Comparison of ENCODE assay signal across 30 mouse cellular contexts in genomic region chr11:23168546-23169218, GRCm38 (mm10).
DNase-seq lines count a peak whose midpoint lies in the region; ATAC-seq and TF ChIP-seq lines count a peak whose summit lies in the region.
"Had no signal": no experiment of that assay in that cellular context is flagged by ENCODE, and none has a peak within 500 bp of the region (broad histone marks: within the 10 kb centered on the region; RNA-seq: fewer than 3 reads in every experiment).

No protein-coding gene starts in this region.

- no peak for TF ChIP-seq CTCF in liver, postnatal 0 days (IDR thresholded peaks at IDR 0.05; ENCODE audit: low read depth)
- no peak for TF ChIP-seq CTCF in intestine, postnatal 0 days (IDR thresholded peaks at IDR 0.05; ENCODE audit: low read depth)
- no peak for TF ChIP-seq CTCF in layer of hippocampus, adult 2 months (conservative IDR thresholded peaks at IDR 0.05)

- H3K4me1 ChIP-seq in liver, postnatal 0 days (ENCODE audit: insufficient read depth): peaks cover 11% of the 10 kb centered on the region; the same call in 1 of the 2 replicates
- peaks cover 48% of the 10 kb centered on the region for H3K4me1 ChIP-seq in liver, embryonic 15.5 days (replicated peaks)
- no peaks in the 10 kb centered on the region for H3K4me1 ChIP-seq in intestine, postnatal 0 days (replicated peaks; ENCODE audit: control insufficient read depth, insufficient read depth, low read length)
- H3K4me1 ChIP-seq: forebrain, embryonic 15.5 days; heart, embryonic 15.5 days; limb, embryonic 10.5 days; limb, embryonic 15.5 days; lung, embryonic 15.5 days had no signal

- no peak overlapping the region for H3K4me3 ChIP-seq in liver, postnatal 0 days (ENCODE audit: low read depth, low read length)
- H3K4me3 ChIP-seq in liver, embryonic 15.5 days (replicated peaks): no peak overlapping the region
- no peak overlapping the region for H3K4me3 ChIP-seq in intestine, postnatal 0 days (ENCODE audit: low read depth, low read length)
- no peak overlapping the region for H3K4me3 ChIP-seq in layer of hippocampus, adult 2 months
- H3K4me3 ChIP-seq: embryonic facial prominence, embryonic 13.5 days; forebrain, embryonic 10.5 days; forebrain, embryonic 15.5 days; heart, embryonic 15.5 days; limb, embryonic 10.5 days; limb, embryonic 15.5 days; lung, embryonic 15.5 days had no signal

- H3K4me2 ChIP-seq in liver, postnatal 0 days (ENCODE audit: low read depth, low read length): no peak overlapping the region
- peak overlapping the region; percentile 14; the same call in 1 of the 2 replicates for H3K4me2 ChIP-seq in liver, embryonic 15.5 days
- no peak overlapping the region for H3K4me2 ChIP-seq in intestine, postnatal 0 days (replicated peaks; ENCODE audit: low read depth)
- H3K4me2 ChIP-seq: embryonic facial prominence, embryonic 13.5 days; forebrain, embryonic 15.5 days; heart, embryonic 15.5 days; hindbrain, embryonic 14.5 days; limb, embryonic 15.5 days; lung, embryonic 15.5 days had no signal

- TF ChIP-seq EP300 in liver, postnatal 0 days (IDR thresholded peaks at IDR 0.05; ENCODE audit: low read depth): no peak

- no peaks in the 10 kb centered on the region for H3K9me3 ChIP-seq in liver, postnatal 0 days (ENCODE audit: low read length)
- H3K9me3 ChIP-seq in liver, embryonic 15.5 days (replicated peaks): no peaks in the 10 kb centered on the region
- H3K9me3 ChIP-seq in intestine, postnatal 0 days (ENCODE audit: control insufficient read depth): no peaks in the 10 kb centered on the region
- H3K9me3 ChIP-seq: embryonic facial prominence, embryonic 13.5 days; forebrain, embryonic 10.5 days; forebrain, embryonic 15.5 days; heart, embryonic 15.5 days; limb, embryonic 10.5 days; limb, embryonic 15.5 days; lung, embryonic 15.5 days had no signal

- H3K27me3 ChIP-seq in liver, postnatal 0 days (ENCODE audit: insufficient read depth, low read length): no peaks in the 10 kb centered on the region
- no peaks in the 10 kb centered on the region for H3K27me3 ChIP-seq in liver, embryonic 15.5 days
- H3K27me3 ChIP-seq in intestine, postnatal 0 days (replicated peaks; ENCODE audit: control insufficient read depth, insufficient read depth, low read length): no peaks in the 10 kb centered on the region
- H3K27me3 ChIP-seq: embryonic facial prominence, embryonic 13.5 days; forebrain, embryonic 15.5 days; heart, embryonic 15.5 days; limb, embryonic 15.5 days; lung, embryonic 15.5 days had no signal

- H3K27ac ChIP-seq in liver, postnatal 0 days (ENCODE audit: low read depth): no peak overlapping the region
- peak overlapping the region; percentile 54; the same call in 1 of the 2 replicates for H3K27ac ChIP-seq in liver, embryonic 15.5 days (replicated peaks)
- H3K27ac ChIP-seq in intestine, postnatal 0 days (ENCODE audit: low read depth, low read length): no peak overlapping the region
- H3K27ac ChIP-seq in layer of hippocampus, adult 2 months: no peak overlapping the region
- H3K27ac ChIP-seq: embryonic facial prominence, embryonic 13.5 days; forebrain, embryonic 10.5 days; forebrain, embryonic 15.5 days; heart, embryonic 15.5 days; hindbrain, embryonic 14.5 days; limb, embryonic 10.5 days; limb, embryonic 15.5 days; lung, embryonic 15.5 days had no signal

- 35% methylated on average over 12 of the region's 12 CpGs for WGBS in liver, postnatal 0 days (ENCODE audit: insufficient replicate concordance)
- WGBS in liver, embryonic 15.5 days (ENCODE audit: insufficient replicate concordance): 26% methylated on average over 12 of the region's 12 CpGs
- WGBS in intestine, postnatal 0 days: 87% methylated on average over 12 of the region's 12 CpGs

- no peak for ATAC-seq in liver, postnatal 0 days
- ATAC-seq in hematopoietic stem cell, adult 5-6 weeks (replicated peaks in 1 of 2; ENCODE audit: insufficient read depth in 1 of 2, low FRiP score in 2 of 2, low TSS enrichment in 1 of 2, low read depth in 1 of 2, poor library complexity in 2 of 2, severe bottlenecking in 2 of 2): peak; percentile 90 to 91
- no peak for ATAC-seq in liver, embryonic 15.5 days (ENCODE audit: insufficient read depth)
- ATAC-seq in intestine, postnatal 0 days: no peak
- no peak for ATAC-seq in activated CD4-positive, CD25-positive, alpha-beta regulatory T cell, adult 4 months
- ATAC-seq: CD4-positive, CD25-positive, alpha-beta regulatory T cell, adult 4 months; forebrain, embryonic 15.5 days had no signal

- peak; percentile 21 for DNase-seq in liver
- DNase-seq in liver, postnatal 0 days: no peak
- no peak for DNase-seq in embryo, embryonic 11 days
- DNase-seq in layer of hippocampus, adult 2 months (ENCODE audit: low spot score in 2 of 2): no peak
- DNase-seq: adrenal gland, postnatal 10 days; cerebellum, adult 11 months; cerebellum, adult 9-10 months; cerebellum, postnatal 36 days; gastrocnemius, postnatal 36 days; heart, postnatal 4 days; kidney, adult 2 months; kidney, postnatal 36 days; layer of hippocampus, postnatal 36 days; midbrain, embryonic 14.5 days; spleen, adult 18-20 months; thymus, adult 18-20 months; thymus, postnatal 25 days had no signal

- H3K9ac ChIP-seq in liver, postnatal 0 days (replicated peaks): no peak overlapping the region
- H3K9ac ChIP-seq in liver, embryonic 15.5 days: 0 out of 2 replicates have a peak overlapping the region, but pooled peaks have one; percentile 13
- H3K9ac ChIP-seq in intestine, postnatal 0 days (ENCODE audit: low read depth, low read length): no peak overlapping the region
- H3K9ac ChIP-seq: embryonic facial prominence, embryonic 13.5 days; forebrain, embryonic 15.5 days; heart, embryonic 15.5 days; hindbrain, embryonic 14.5 days; limb, embryonic 15.5 days; lung, embryonic 15.5 days had no signal

- H3K36me3 ChIP-seq in liver, postnatal 0 days (replicated peaks; ENCODE audit: insufficient read depth, low read length): no peaks in the 10 kb centered on the region
- no peaks in the 10 kb centered on the region for H3K36me3 ChIP-seq in liver, embryonic 15.5 days (replicated peaks)
- no peaks in the 10 kb centered on the region for H3K36me3 ChIP-seq in intestine, postnatal 0 days (ENCODE audit: control insufficient read depth, insufficient read depth)
- H3K36me3 ChIP-seq: embryonic facial prominence, embryonic 13.5 days; forebrain, embryonic 10.5 days; forebrain, embryonic 15.5 days; heart, embryonic 15.5 days; limb, embryonic 10.5 days; limb, embryonic 15.5 days; lung, embryonic 15.5 days had no signal

Comparison
In these comparisons a context has a peak if more than half of its experiments do, and no peak if none do; other contexts are left out.
1. ATAC-seq: peak in hematopoietic stem cell, adult 5-6 weeks (2 of 2); none in liver, postnatal 0 days (single experiment), liver, embryonic 15.5 days (single experiment), intestine, postnatal 0 days (single experiment) and activated CD4-positive, CD25-positive, alpha-beta regulatory T cell, adult 4 months (single experiment).